Mouse (Mus musculus): ENCODE results near the gene Snd1.

GRCm38 (mm10) chr6:28710035-28710434, 235.1 kb downstream of the Snd1 start:
- TF ChIP-seq CTCF (IDR thresholded peaks at IDR 0.05; ENCODE audit: low read depth) (no peak), EP300 (IDR thresholded peaks at IDR 0.05; ENCODE audit: low read depth) (no peak)

Measured in liver, embryonic 14.5 days (tissue).